Mouse (Mus musculus) kidney, postnatal 25 days (tissue): ENCODE results near the gene Ltb4r2.

Experiments used
- DNase-seq, 2 experiments: peaks; one replicate each; pipeline ENCODE4 v3.0.0; 2021; ENCODE audit warnings: mixed read lengths in 2 of 2

The Ltb4r2 gene

GRCm38 (mm10) chr14:55761163-55761562 lies at the start of gene Ltb4r2:
TSS of gene Ltb4r2 (plus strand) at chr14:55761428.
- no peak for DNase-seq

GRCm38 (mm10) chr14:55711786-55712185 lies 49.4 kb upstream of the Ltb4r2 start:
- peak in 1 of 2 experiments; percentile 33 for DNase-seq

GRCm38 (mm10) chr14:55713007-55713728 lies 48.1 kb upstream of the Ltb4r2 start:
- peak; percentile 77 to 90 for DNase-seq

- peak in 1 of 2 experiments; percentile 51 for DNase-seq
Measured at GRCm38 (mm10) chr14:55713729-55714122, 47.5 kb upstream of the Ltb4r2 start, which contains the start of gene Tgm1. TSS of gene Tgm1 (minus strand) at chr14:55713926.

GRCm38 (mm10) chr14:55714893-55715292 lies 46.3 kb upstream of the Ltb4r2 start:
- peak; percentile 50 to 70 for DNase-seq

- peak; percentile 43 to 84 for DNase-seq
Measured at GRCm38 (mm10) chr14:55716271-55716670, 45.0 kb upstream of the Ltb4r2 start.

- peak; percentile 62 to 93 for DNase-seq
Measured at GRCm38 (mm10) chr14:55716884-55717283, 44.3 kb upstream of the Ltb4r2 start.

- DNase-seq = peak in 1 of 2 experiments; percentile 29
Measured at GRCm38 (mm10) chr14:55719737-55720136, 41.5 kb upstream of the Ltb4r2 start.

- peak; percentile 14 to 54 for DNase-seq
Measured at GRCm38 (mm10) chr14:55720666-55721065, 40.6 kb upstream of the Ltb4r2 start.

GRCm38 (mm10) chr14:55721076-55721475 lies 40.2 kb upstream of the Ltb4r2 start:
- DNase-seq = peak; percentile 63 to 82

GRCm38 (mm10) chr14:55721700-55722437 lies 39.4 kb upstream of the Ltb4r2 start, which contains the start of gene Rabggta:
TSS of gene Rabggta (minus strand) at chr14:55722263.
- peak; percentile 97 to 98 for DNase-seq

GRCm38 (mm10) chr14:55722438-55722945 lies 38.7 kb upstream of the Ltb4r2 start:
- no peak for DNase-seq

GRCm38 (mm10) chr14:55723433-55723832 lies 37.8 kb upstream of the Ltb4r2 start:
- DNase-seq = peak in 1 of 2 experiments; percentile 10

GRCm38 (mm10) chr14:55724411-55724871 lies 36.8 kb upstream of the Ltb4r2 start:
- peak; percentile 43 to 65 for DNase-seq

- DNase-seq = no peak
Measured at GRCm38 (mm10) chr14:55726261-55726660, 35.0 kb upstream of the Ltb4r2 start.

GRCm38 (mm10) chr14:55727889-55728685 lies 33.1 kb upstream of the Ltb4r2 start:
- DNase-seq = no peak

- no peak for DNase-seq
Measured at GRCm38 (mm10) chr14:55730116-55730515, 31.1 kb upstream of the Ltb4r2 start.

- DNase-seq = no peak
Measured at GRCm38 (mm10) chr14:55730531-55731032, 30.6 kb upstream of the Ltb4r2 start.

- DNase-seq = no peak
Measured at GRCm38 (mm10) chr14:55733889-55734288, 27.3 kb upstream of the Ltb4r2 start.

GRCm38 (mm10) chr14:55734869-55735268 lies 26.4 kb upstream of the Ltb4r2 start:
- no peak for DNase-seq

GRCm38 (mm10) chr14:55735334-55735733 lies 25.9 kb upstream of the Ltb4r2 start:
- no peak for DNase-seq

- DNase-seq = no peak
Measured at GRCm38 (mm10) chr14:55735758-55736157, 25.5 kb upstream of the Ltb4r2 start.
